Mouse (Mus musculus): Measurements from ENCODE around the gene Pcyt2.
A peak's percentile ranks its signal among the peaks of the same experiment; 100 is the strongest.

Pcyt2 gene

GRCm38 (mm10) chr11:120633520-120634343 lies 16.0 kb upstream of the Pcyt2 start, which contains the start of gene Mafg:
Mafg (minus strand) TSS chr11:120633600.
- peak; percentile 79 to 85 for DNase-seq (ENCODE audit: low spot score in 2 of 2)

GRCm38 (mm10) chr11:120632559-120633519 lies 15.1 kb upstream of the Pcyt2 start:
- DNase-seq (ENCODE audit: low spot score in 2 of 2) = peak; percentile 60 to 70

GRCm38 (mm10) chr11:120631726-120632448 lies 14.2 kb upstream of the Pcyt2 start:
- no peak for DNase-seq (ENCODE audit: low spot score in 2 of 2)

GRCm38 (mm10) chr11:120630881-120631725 lies 13.4 kb upstream of the Pcyt2 start:
- DNase-seq (ENCODE audit: low spot score in 2 of 2) = no peak

- peak in 1 of 2 experiments; percentile 46 for DNase-seq (ENCODE audit: low spot score in 2 of 2)
These were observed 12.7 kb upstream of the Pcyt2 start for GRCm38 (mm10) chr11:120630401-120630871.

- DNase-seq (ENCODE audit: low spot score in 2 of 2) = peak; percentile 70 to 73
These were observed 12.2 kb upstream of the Pcyt2 start for GRCm38 (mm10) chr11:120629911-120630310.

GRCm38 (mm10) chr11:120629341-120629730 lies 11.6 kb upstream of the Pcyt2 start:
- peak; percentile 60 to 68 for DNase-seq (ENCODE audit: low spot score in 2 of 2)

GRCm38 (mm10) chr11:120628601-120629340 lies 11.0 kb upstream of the Pcyt2 start:
- DNase-seq (ENCODE audit: low spot score in 2 of 2) = no peak

- DNase-seq (ENCODE audit: low spot score in 2 of 2) = peak in 1 of 2 experiments; percentile 50
These were observed 9.9 kb upstream of the Pcyt2 start for GRCm38 (mm10) chr11:120627468-120628300.

GRCm38 (mm10) chr11:120626785-120627467 lies 9.2 kb upstream of the Pcyt2 start:
- DNase-seq (ENCODE audit: low spot score in 2 of 2) = no peak

GRCm38 (mm10) chr11:120625152-120625775 lies 7.5 kb upstream of the Pcyt2 start, which contains the start of gene Sirt7:
Sirt7 (minus strand) TSS chr11:120625240.
- no peak for DNase-seq (ENCODE audit: low spot score in 2 of 2)

GRCm38 (mm10) chr11:120624680-120625111 lies 7.0 kb upstream of the Pcyt2 start:
- DNase-seq (ENCODE audit: low spot score in 2 of 2) = peak; percentile 74 to 78

GRCm38 (mm10) chr11:120623961-120624679 lies 6.4 kb upstream of the Pcyt2 start:
- peak; percentile 71 to 77 for DNase-seq (ENCODE audit: low spot score in 2 of 2)

- no peak for DNase-seq (ENCODE audit: low spot score in 2 of 2)
These were observed 5.1 kb upstream of the Pcyt2 start for GRCm38 (mm10) chr11:120622805-120623204.

- DNase-seq (ENCODE audit: low spot score in 2 of 2) = no peak
These were observed 2.5 kb upstream of the Pcyt2 start for GRCm38 (mm10) chr11:120620195-120620594.

GRCm38 (mm10) chr11:120618619-120619535 lies 1.1 kb upstream of the Pcyt2 start:
- DNase-seq (ENCODE audit: low spot score in 2 of 2) = no peak
